Mouse (Mus musculus) heart, adult 2 months (tissue): ENCODE measurements at regions not wholly inside any gene's neighbourhood (a gene's known extent, or its start where the extent isn't known, plus 50 kb on each side); places are given as distances from the start of the nearest gene placed in this dataset.

Experiments used
- DNase-seq, 2 experiments: peaks; one replicate each; pipeline ENCODE4 v3.0.0; 2021
- H3K27ac ChIP-seq: fragments of 200-600 bp; 2 replicates; pipeline ENCODE4 v1.8.1; 2022
- H3K27me3 ChIP-seq: fragments of 200-500 bp; 2 replicates; pipeline ENCODE4 v1.6.1; 2012; ENCODE audit warnings: mild to moderate bottlenecking, low read length, inconsistent platforms, mixed read lengths; ENCODE audit not compliant: control insufficient read depth, insufficient read depth
- H3K36me3 ChIP-seq: fragments of 200-500 bp; 2 replicates; pipeline ENCODE4 v1.6.1; 2012; ENCODE audit warnings: low read length, inconsistent platforms; ENCODE audit not compliant: control insufficient read depth, insufficient read depth
- H3K4me1 ChIP-seq: fragments of 200-500 bp; 2 replicates; pipeline ENCODE4 v1.6.1; 2011; ENCODE audit warnings: low read length; ENCODE audit not compliant: control insufficient read depth, insufficient read depth
- H3K4me3 ChIP-seq: fragments of 200-600 bp; 2 replicates; pipeline ENCODE4 v1.8.1; 2022
- H3K79me2 ChIP-seq: fragments of 200-500 bp; replicated peaks from 2 replicates; pipeline ENCODE4 v1.6.1; 2012; ENCODE audit warnings: mild to moderate bottlenecking, inconsistent platforms, low read length, moderate library complexity, mixed read lengths; ENCODE audit not compliant: control insufficient read depth, insufficient read depth
- H3K9ac ChIP-seq: fragments of 200-500 bp; 2 replicates; pipeline ENCODE4 v1.6.1; 2012; ENCODE audit warnings: low read depth, mild to moderate bottlenecking, control low read depth, inconsistent platforms, low read length, mixed read lengths
- CTCF ChIP-seq: fragments of 200-600 bp; IDR thresholded peaks from 2 replicates; pipeline ENCODE4 v1.8.1; 2022; ENCODE audit warnings: antibody characterized with exemption, mild to moderate bottlenecking, moderate library complexity
- EP300 ChIP-seq: fragments of 200-500 bp; IDR thresholded peaks from 2 replicates; pipeline ENCODE4 v1.6.1; 2011; ENCODE audit warnings: low read depth, low read length, control low read depth; ENCODE audit not compliant: insufficient read depth
- POLR2A ChIP-seq: fragments of 200-500 bp; IDR thresholded peaks from 2 replicates; pipeline ENCODE4 v1.6.1; 2011; ENCODE audit warnings: mild to moderate bottlenecking, low read depth, low read length, control low read depth; ENCODE audit not compliant: insufficient read depth
- WGBS: fragments of 180-500 bp; shearing (Covaris S2); methylation state at CpG from one replicate; pipeline ENCODE4 v1.1.7; 2018; 5-methylcytosine and 5-hydroxymethylcytosine counted together
- intact Hi-C: fragments of 180-260 bp; cut with DNase I; formaldehyde crosslinking; loops from one replicate; pipeline ENCODE4 v1.15.1; 2025

- intact Hi-C loops = no loop called here
- Histone ChIP-seq H3K4me1 (no peaks in the 10 kb centered on the region), H3K36me3 (no peaks in the 10 kb centered on the region), H3K9ac (no peak overlapping the region), H3K27me3 (no peaks in the 10 kb centered on the region), H3K27ac (no peak overlapping the region), H3K79me2 (no peaks in the 10 kb centered on the region), H3K4me3 (no peak overlapping the region)
- TF ChIP-seq EP300 = no peak
- TF ChIP-seq CTCF = no peak
- TF ChIP-seq POLR2A = no peak
- DNase-seq = no peak
These were observed 55.4 kb upstream of the Arhgap11a start for GRCm38 (mm10) chr2:113903865-113904264.

GRCm38 (mm10) chr2:113903006-113903545 is 54.6 kb upstream of the Arhgap11a start:
- no peak overlapping the region for H3K27ac ChIP-seq
- no peak overlapping the region for H3K4me3 ChIP-seq
- WGBS = 69% methylated on average over 1 of the region's 1 CpGs
- H3K4me1 ChIP-seq = no peaks in the 10 kb centered on the region
- no peaks in the 10 kb centered on the region for H3K79me2 ChIP-seq
- no peak for TF ChIP-seq CTCF
- TF ChIP-seq EP300 = no peak
- TF ChIP-seq POLR2A = no peak
- H3K9ac ChIP-seq = no peak overlapping the region
- DNase-seq = no peak
- no peaks in the 10 kb centered on the region for H3K36me3 ChIP-seq
- intact Hi-C loops = no loop called here
- H3K27me3 ChIP-seq = no peaks in the 10 kb centered on the region

- Histone ChIP-seq H3K9ac (no peak overlapping the region), H3K4me3 (no peak overlapping the region), H3K36me3 (no peaks in the 10 kb centered on the region), H3K79me2 (no peaks in the 10 kb centered on the region), H3K4me1 (no peaks in the 10 kb centered on the region), H3K27me3 (no peaks in the 10 kb centered on the region), H3K27ac (no peak overlapping the region)
- intact Hi-C loops = no loop called here
- no peak for DNase-seq
- no peak for TF ChIP-seq EP300
- no peak for TF ChIP-seq CTCF
- TF ChIP-seq POLR2A = no peak
These were observed 53.9 kb upstream of the Arhgap11a start for GRCm38 (mm10) chr2:113902406-113902805.

GRCm38 (mm10) chr2:113900496-113900895 is 52.0 kb upstream of the Arhgap11a start:
- Histone ChIP-seq H3K79me2 (no peaks in the 10 kb centered on the region), H3K36me3 (no peaks in the 10 kb centered on the region), H3K9ac (no peak overlapping the region), H3K27ac (no peak overlapping the region), H3K27me3 (no peaks in the 10 kb centered on the region), H3K4me1 (no peaks in the 10 kb centered on the region), H3K4me3 (no peak overlapping the region)
- DNase-seq = no peak
- 16% methylated on average over 5 of the region's 5 CpGs for WGBS
- intact Hi-C loops = no loop called here
- TF ChIP-seq CTCF = no peak
- TF ChIP-seq EP300 = no peak
- TF ChIP-seq POLR2A = no peak

- WGBS = 55% methylated on average over 6 of the region's 6 CpGs
- Histone ChIP-seq H3K79me2 (no peaks in the 10 kb centered on the region), H3K4me3 (no peak overlapping the region), H3K27me3 (no peaks in the 10 kb centered on the region), H3K36me3 (no peaks in the 10 kb centered on the region), H3K9ac (no peak overlapping the region), H3K4me1 (no peaks in the 10 kb centered on the region), H3K27ac (no peak overlapping the region)
- DNase-seq = no peak
- TF ChIP-seq POLR2A = no peak
- intact Hi-C loops = no loop called here
These were observed 50.3 kb upstream of the Arhgap11a start for GRCm38 (mm10) chr2:113898747-113899146.
